Mouse (Mus musculus) retina, adult 2 months (tissue): ENCODE measurements at regions not wholly inside any gene's neighbourhood (a gene's known extent, or its start where the extent isn't known, plus 50 kb on each side); places are given as distances from the start of the nearest gene placed in this dataset.

ENCODE experiments used
- DNase-seq: peaks from one replicate; pipeline ENCODE4 v3.0.0-alpha.2; 2012; ENCODE audit warnings: low read depth, low spot score

- no peak for DNase-seq
Observed at GRCm38 (mm10) chr11:55712350-55712749, 104.4 kb upstream of the Glra1 start.

GRCm38 (mm10) chr11:55707467-55707866, 99.5 kb upstream of the Glra1 start:
- peak; percentile 4 for DNase-seq

GRCm38 (mm10) chr11:55701921-55702320, 93.9 kb upstream of the Glra1 start:
- DNase-seq: no peak

- no peak for DNase-seq
Observed at GRCm38 (mm10) chr11:55685031-55685519, 77.1 kb upstream of the Glra1 start.

GRCm38 (mm10) chr11:55682351-55682961, 74.5 kb upstream of the Glra1 start:
- no peak for DNase-seq

- DNase-seq: no peak
Observed at GRCm38 (mm10) chr11:55681226-55681980, 73.4 kb upstream of the Glra1 start.

GRCm38 (mm10) chr11:55663108-55663507, 55.1 kb upstream of the Glra1 start:
- no peak for DNase-seq

- DNase-seq: no peak
Observed at GRCm38 (mm10) chr11:55662283-55662682, 54.3 kb upstream of the Glra1 start.
